Mouse (Mus musculus) stomach, embryonic 14.5 days (tissue): ENCODE measurements around the gene Gm20388. TPM values are rescaled to one million over a fixed set of nuclear protein-coding genes. Genes with fewer than 3 reads are reported as not detected.

Experiments
- ATAC-seq: fragments of 200-750 bp; cut with Nextera tagmentation; 2 replicates; pipeline ENCODE4 v1.8.0; 2017; ENCODE audit warnings: low read depth, moderate TSS enrichment; ENCODE audit not compliant: insufficient number of reproducible peaks, insufficient read depth, low FRiP score
- H3K27ac ChIP-seq: fragments of 300-500 bp; sonication (generic); 2 replicates; pipeline ENCODE4 v1.5.1; 2014; ENCODE audit warnings: mild to moderate bottlenecking, low read length, moderate library complexity, mixed read lengths
- H3K27me3 ChIP-seq: fragments of 300-500 bp; sonication (generic); 2 replicates; pipeline ENCODE4 v1.6.1; 2014; ENCODE audit warnings: low read length, control low read depth, mixed read lengths; ENCODE audit not compliant: control insufficient read depth, insufficient read depth
- H3K36me3 ChIP-seq: fragments of 300-500 bp; sonication (generic); 2 replicates; pipeline ENCODE4 v1.6.1; 2014; ENCODE audit warnings: mild to moderate bottlenecking, control low read depth, low read length, moderate library complexity, mixed read lengths; ENCODE audit not compliant: control insufficient read depth, insufficient read depth
- H3K4me1 ChIP-seq: fragments of 300-500 bp; sonication (generic); 2 replicates; pipeline ENCODE4 v1.6.1; 2014; ENCODE audit warnings: low read length, control low read depth, mixed read lengths; ENCODE audit not compliant: control insufficient read depth, insufficient read depth
- H3K4me2 ChIP-seq: fragments of 300-500 bp; sonication (generic); replicated peaks from 2 replicates; pipeline ENCODE4 v1.6.1; 2014; ENCODE audit warnings: low read depth, low read length, control low read depth
- H3K4me3 ChIP-seq: fragments of 300-500 bp; sonication (generic); 2 replicates; pipeline ENCODE4 v1.5.1; 2014; ENCODE audit warnings: low read depth, low read length, control low read depth
- H3K9ac ChIP-seq: fragments of 300-500 bp; sonication (generic); replicated peaks from 2 replicates; pipeline ENCODE4 v1.6.1; 2014; ENCODE audit warnings: low read depth, mild to moderate bottlenecking, control low read depth, low read length, moderate library complexity, mixed read lengths
- H3K9me3 ChIP-seq: fragments of 300-500 bp; sonication (generic); 2 replicates; pipeline ENCODE4 v1.6.1; 2016; ENCODE audit warnings: low read depth, low read length, control low read depth; ENCODE audit not compliant: control insufficient read depth
- WGBS: fragments of 180-500 bp; shearing (Covaris S2); extraction: QIAGEN DNeasy Blood & Tissue Kit; methylation state at CpG from one replicate; pipeline ENCODE4 v1.1.7; 2014; 5-methylcytosine and 5-hydroxymethylcytosine counted together
- polyA plus RNA-seq: library from polyadenylated mRNA; unstranded; fragments of >200 nt; fragmentation: Nextera tagmentation; extraction: Ambion mirVana; gene quantifications from 2 replicates; pipeline ENCODE4 v1.2.1, GENCODE M21; 2014

Gene Gm20388
- polyA plus RNA-seq, 1 experiment from 2014 or later: 11.4 TPM

- ATAC-seq: no peak
- Histone ChIP-seq H3K4me1 (no peaks in the 10 kb centered on the region), H3K9ac (no peak overlapping the region), H3K27ac (no peak overlapping the region), H3K4me3 (no peak overlapping the region), H3K36me3 (no peaks in the 10 kb centered on the region), H3K27me3 (no peaks in the 10 kb centered on the region), H3K4me2 (no peak overlapping the region), H3K9me3 (no peaks in the 10 kb centered on the region)
- WGBS: 19% methylated on average over 3 of the region's 3 CpGs
Measured at GRCm38 (mm10) chr8:121461192-121461591, 1550.6 kb downstream of the Gm20388 start.

GRCm38 (mm10) chr8:121462092-121462491 is 1551.5 kb downstream of the Gm20388 start:
- H3K27ac ChIP-seq: no peak overlapping the region
- no peak overlapping the region for H3K4me2 ChIP-seq
- H3K27me3 ChIP-seq: no peaks in the 10 kb centered on the region
- H3K9ac ChIP-seq: no peak overlapping the region
- no peak overlapping the region for H3K4me3 ChIP-seq
- no peaks in the 10 kb centered on the region for H3K4me1 ChIP-seq
- no peaks in the 10 kb centered on the region for H3K9me3 ChIP-seq
- ATAC-seq: no peak
- WGBS: 55% methylated on average over 3 of the region's 3 CpGs
- no peaks in the 10 kb centered on the region for H3K36me3 ChIP-seq

- Histone ChIP-seq H3K4me1 (no peaks in the 10 kb centered on the region), H3K27ac (no peak overlapping the region), H3K27me3 (no peaks in the 10 kb centered on the region), H3K4me2 (no peak overlapping the region), H3K9ac (no peak overlapping the region), H3K36me3 (no peaks in the 10 kb centered on the region), H3K9me3 (no peaks in the 10 kb centered on the region), H3K4me3 (no peak overlapping the region)
- 77% methylated on average over 49 of the region's 49 CpGs for WGBS
- ATAC-seq: no peak
Measured at GRCm38 (mm10) chr8:121468083-121469071, 1557.7 kb downstream of the Gm20388 start.

GRCm38 (mm10) chr8:121474161-121474897 is 1563.7 kb downstream of the Gm20388 start:
- peak overlapping the region; percentile 35 for H3K4me2 ChIP-seq
- 9% methylated on average over 25 of the region's 25 CpGs for WGBS

GRCm38 (mm10) chr8:121474898-121475284 is 1564.2 kb downstream of the Gm20388 start:
- WGBS: 1% methylated on average over 17 of the region's 18 CpGs
- Histone ChIP-seq H3K9me3 (no peaks in the 10 kb centered on the region), H3K9ac (no peak overlapping the region), H3K4me2 (peak overlapping the region; percentile 35), H3K27ac (no peak overlapping the region), H3K4me1 (peaks cover 9% of the 10 kb centered on the region; the same call in 1 of the 2 replicates), H3K36me3 (no peaks in the 10 kb centered on the region), H3K27me3 (no peaks in the 10 kb centered on the region), H3K4me3 (0 out of 2 replicates have a peak overlapping the region, but pooled peaks have one; percentile 5)
- ATAC-seq: no peak

More at GRCm38 (mm10) chr8:121474161-121474897, 1563.7 kb downstream of the Gm20388 start:
- no peaks in the 10 kb centered on the region for H3K27me3 ChIP-seq
- H3K36me3 ChIP-seq: no peaks in the 10 kb centered on the region
- H3K9me3 ChIP-seq: no peaks in the 10 kb centered on the region
- no peak for ATAC-seq
- H3K9ac ChIP-seq: no peak overlapping the region
- H3K4me3 ChIP-seq: 0 out of 2 replicates have a peak overlapping the region, but pooled peaks have one; percentile 5
- H3K27ac ChIP-seq: no peak overlapping the region
- H3K4me1 ChIP-seq: peaks cover 9% of the 10 kb centered on the region; the same call in 1 of the 2 replicates

- peak overlapping the region; percentile 15; the same call in 1 of the 2 replicates for H3K27ac ChIP-seq
- WGBS: 51% methylated on average over 20 of the region's 20 CpGs
- H3K36me3 ChIP-seq: no peaks in the 10 kb centered on the region
- H3K4me1 ChIP-seq: peaks cover 18% of the 10 kb centered on the region; the same call in 1 of the 2 replicates
- no peaks in the 10 kb centered on the region for H3K27me3 ChIP-seq
- no peak overlapping the region for H3K4me2 ChIP-seq
- no peak overlapping the region for H3K4me3 ChIP-seq
- no peaks in the 10 kb centered on the region for H3K9me3 ChIP-seq
- ATAC-seq: no peak
- no peak overlapping the region for H3K9ac ChIP-seq
Measured at GRCm38 (mm10) chr8:121477851-121478547, 1567.4 kb downstream of the Gm20388 start.

- 69% methylated on average over 8 of the region's 8 CpGs for WGBS
- no peaks in the 10 kb centered on the region for H3K36me3 ChIP-seq
- no peak overlapping the region for H3K4me3 ChIP-seq
- H3K9ac ChIP-seq: no peak overlapping the region
- no peak overlapping the region for H3K4me2 ChIP-seq
- no peak overlapping the region for H3K27ac ChIP-seq
- H3K9me3 ChIP-seq: no peaks in the 10 kb centered on the region
- peaks cover 16% of the 10 kb centered on the region; the same call in 1 of the 2 replicates for H3K4me1 ChIP-seq
- no peak for ATAC-seq
- no peaks in the 10 kb centered on the region for H3K27me3 ChIP-seq
Measured at GRCm38 (mm10) chr8:121479144-121479543, 1568.5 kb downstream of the Gm20388 start.
